Mouse (Mus musculus): ENCODE data around the gene Cmtm7. TPM values are rescaled to one million over a fixed set of nuclear protein-coding genes. Genes with fewer than 3 reads are reported as not detected.
A peak's percentile ranks its signal among the peaks of the same experiment; 100 is the strongest.

Cmtm7 gene
- total RNA-seq, 2 experiments from 2014 or later: 144 to 199 TPM

DNA sequence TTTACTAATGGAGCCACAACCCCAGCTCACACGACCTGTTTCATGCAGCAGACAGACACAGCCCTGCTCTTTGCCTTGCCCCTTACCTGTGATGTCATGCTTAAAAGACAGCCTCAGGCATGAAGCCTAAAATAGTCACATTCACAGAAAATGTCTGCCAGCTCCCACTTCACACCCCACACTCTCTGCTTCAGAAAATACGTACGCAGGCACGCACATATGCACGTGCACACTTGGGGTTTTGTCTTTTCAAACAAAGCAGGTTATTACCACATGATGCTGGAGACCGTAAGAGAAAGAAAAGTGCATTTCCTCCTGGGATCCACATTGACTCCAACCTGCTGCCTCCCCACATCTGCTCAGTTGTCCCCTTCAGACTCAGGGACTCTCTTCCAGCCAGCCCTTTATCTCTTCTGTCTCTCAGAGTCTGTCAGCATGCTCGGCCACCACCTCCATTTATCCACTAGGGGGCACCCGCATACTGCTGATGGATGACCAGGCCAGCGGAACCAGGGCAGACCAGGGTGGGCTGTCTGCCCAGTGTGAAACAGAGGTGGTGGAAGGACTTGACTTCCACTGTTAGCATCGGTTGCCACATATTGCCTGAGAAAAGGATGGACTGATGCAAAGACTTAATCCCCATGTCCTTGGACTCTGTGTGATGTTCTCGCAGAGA, 15.8 kb upstream of the Cmtm7 start:
- ATAC-seq (replicated peaks; ENCODE audit: low FRiP score, low TSS enrichment, poor library complexity, severe bottlenecking): peak; percentile 89

DNA sequence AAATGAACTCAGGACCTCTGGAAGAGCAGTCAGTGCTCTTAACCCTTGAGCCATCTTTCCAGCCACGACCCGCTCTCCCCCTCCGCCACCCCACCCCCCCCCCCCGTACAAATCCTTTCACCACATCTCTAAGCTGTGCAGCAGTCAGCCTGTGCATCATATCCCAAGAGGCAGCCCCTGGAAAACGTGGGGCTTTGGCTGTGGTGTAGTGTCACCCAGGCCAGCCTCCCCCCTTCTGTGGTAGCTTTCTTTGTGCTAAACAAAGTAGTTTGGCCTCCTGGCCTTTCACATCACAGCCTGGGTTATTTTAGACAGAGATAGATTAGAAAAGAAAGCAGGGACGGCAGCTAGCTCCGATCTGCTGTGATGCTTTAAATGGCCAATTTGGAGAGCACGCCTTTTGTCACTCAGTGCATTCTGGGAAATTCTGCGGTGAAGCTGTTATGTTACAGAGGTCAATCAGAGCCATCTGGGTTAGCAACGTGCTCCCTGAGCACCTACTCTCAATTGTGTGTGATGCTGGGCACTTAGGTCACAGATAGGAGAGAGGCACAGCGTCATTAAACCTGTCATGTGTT, 14.9 kb upstream of the Cmtm7 start:
- no peak for ATAC-seq (replicated peaks; ENCODE audit: low FRiP score, low TSS enrichment, poor library complexity, severe bottlenecking)

DNA sequence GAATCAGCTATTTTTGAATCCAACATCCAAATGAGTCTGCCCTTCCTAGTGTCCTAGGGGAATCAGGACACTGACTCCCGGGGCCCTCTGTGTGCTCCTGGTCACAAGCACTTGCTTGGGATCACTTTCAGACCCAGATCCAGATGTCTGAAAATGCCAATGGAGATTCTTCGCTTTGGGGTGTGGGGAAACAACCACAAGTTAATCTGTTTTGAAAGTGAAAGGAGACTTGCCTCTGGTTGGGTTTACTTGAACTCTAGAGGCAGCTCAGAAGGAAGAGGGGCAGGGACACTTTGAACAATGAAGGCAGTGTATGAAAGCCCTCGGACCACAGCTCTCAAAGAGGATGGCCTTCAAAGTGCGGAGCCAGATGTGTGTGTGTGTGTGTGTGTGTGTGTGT, 12.8 kb upstream of the Cmtm7 start:
- no peak for ATAC-seq (replicated peaks; ENCODE audit: low FRiP score, low TSS enrichment, poor library complexity, severe bottlenecking)

DNA sequence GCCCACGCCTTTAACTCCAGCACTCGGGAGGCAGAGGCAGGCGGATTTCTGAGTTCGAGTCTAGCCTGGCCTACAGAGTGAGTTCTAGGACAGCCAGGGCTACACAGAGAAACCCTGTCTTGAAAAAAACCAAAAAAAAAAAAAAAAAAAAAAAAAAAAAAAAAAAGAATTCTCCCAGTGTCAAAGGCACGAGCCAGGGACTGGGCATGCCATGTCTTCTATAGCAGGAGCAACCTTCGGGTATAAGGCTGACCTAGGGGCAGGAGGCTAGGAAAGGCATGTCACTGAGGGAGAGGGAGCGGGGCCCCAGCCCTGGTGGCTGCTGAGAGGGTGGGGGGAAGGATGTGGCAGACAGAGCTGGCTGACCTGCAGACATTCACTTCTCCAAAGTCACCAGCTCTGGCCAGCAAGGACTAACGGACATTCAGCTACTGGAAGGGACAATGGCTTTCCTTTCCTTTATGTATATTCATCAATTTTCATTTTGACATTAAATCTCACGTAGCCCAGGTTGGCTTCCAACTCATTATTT, 12.2 kb upstream of the Cmtm7 start:
- ATAC-seq (replicated peaks; ENCODE audit: low FRiP score, low TSS enrichment, poor library complexity, severe bottlenecking): no peak

DNA sequence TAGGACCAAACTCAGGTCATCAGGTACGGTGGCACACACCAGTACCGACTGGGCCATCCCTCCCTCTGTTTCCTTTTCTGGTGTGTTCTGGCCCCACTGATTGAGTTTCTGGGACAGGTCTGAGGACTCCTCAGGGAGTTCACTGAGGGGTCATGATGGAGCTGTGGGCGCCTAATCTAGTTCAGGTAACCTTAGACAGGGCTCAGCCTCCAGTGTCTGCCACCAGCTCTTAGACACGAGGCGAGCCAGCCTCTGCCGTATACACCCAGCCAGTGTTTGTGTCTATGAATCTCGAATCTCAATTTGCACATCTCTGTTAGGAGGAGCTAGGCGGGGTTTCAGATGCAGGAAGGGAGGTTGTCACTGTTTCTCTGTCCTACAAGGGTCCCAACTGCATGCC, 8.3 kb upstream of the Cmtm7 start:
- no peak for ATAC-seq (replicated peaks; ENCODE audit: low FRiP score, low TSS enrichment, poor library complexity, severe bottlenecking)

DNA sequence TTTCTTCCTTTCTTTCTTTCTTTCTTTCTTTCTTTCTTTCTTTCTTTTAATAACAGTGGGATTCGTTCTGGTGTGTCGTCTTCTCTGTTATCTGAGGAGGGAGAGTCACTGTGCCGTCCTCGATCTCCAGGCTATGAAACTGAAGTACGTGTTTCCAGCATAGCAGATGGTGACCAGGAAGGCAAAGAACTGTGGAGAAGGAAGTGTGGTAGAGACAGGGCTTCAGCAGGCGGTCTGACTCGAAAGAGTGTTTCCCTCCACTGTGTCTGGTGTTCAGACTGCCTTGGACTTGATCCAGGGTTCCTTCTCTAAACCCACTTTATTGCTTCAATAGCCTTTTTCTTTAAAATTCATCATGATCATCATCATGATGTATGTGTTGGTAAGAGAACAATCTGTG, 7.9 kb upstream of the Cmtm7 start:
- ATAC-seq (replicated peaks; ENCODE audit: low FRiP score, low TSS enrichment, poor library complexity, severe bottlenecking): no peak

DNA sequence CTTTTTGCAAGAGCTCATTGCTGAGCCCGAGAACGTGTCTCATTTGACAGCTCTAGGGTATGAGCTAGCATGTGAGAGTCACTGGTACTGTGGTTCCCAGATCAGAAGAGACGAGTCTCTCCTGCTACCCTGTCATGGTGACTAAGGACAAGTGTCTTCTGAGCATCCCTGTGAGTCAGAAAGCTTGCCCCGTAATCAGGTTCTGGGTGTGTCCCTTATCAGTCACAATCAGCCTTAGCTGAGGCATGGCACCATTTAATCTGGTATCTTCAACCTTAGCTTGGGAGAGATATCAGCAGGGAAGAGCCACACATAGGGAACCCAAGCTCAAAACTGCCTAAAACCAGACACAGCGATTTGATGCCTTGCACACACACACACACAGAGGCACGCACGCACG, 7.0 kb upstream of the Cmtm7 start:
- ATAC-seq (replicated peaks; ENCODE audit: low FRiP score, low TSS enrichment, poor library complexity, severe bottlenecking): peak; percentile 48

DNA sequence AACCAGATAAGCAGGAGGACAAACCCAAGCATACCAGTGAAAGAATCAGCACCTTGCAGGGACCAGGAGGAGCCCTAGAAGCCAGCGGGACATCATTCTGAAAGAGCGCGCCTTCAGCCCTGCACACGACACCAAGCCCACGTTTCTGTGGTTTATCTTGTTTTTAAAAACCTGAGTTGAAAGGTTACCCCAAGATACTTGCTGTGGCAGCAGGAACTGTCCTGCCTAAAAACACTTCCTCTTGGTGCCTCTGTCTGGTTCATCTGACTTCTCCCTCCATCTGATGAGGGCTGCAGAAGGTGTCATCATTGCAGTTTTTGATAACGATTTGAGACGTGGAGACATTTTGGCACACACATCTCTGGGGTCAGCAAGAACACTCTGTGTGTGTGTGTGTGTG, 6.1 kb upstream of the Cmtm7 start:
- peak; percentile 35; the same call in 1 of the 2 replicates for ATAC-seq (replicated peaks; ENCODE audit: low FRiP score, low TSS enrichment, poor library complexity, severe bottlenecking)

DNA sequence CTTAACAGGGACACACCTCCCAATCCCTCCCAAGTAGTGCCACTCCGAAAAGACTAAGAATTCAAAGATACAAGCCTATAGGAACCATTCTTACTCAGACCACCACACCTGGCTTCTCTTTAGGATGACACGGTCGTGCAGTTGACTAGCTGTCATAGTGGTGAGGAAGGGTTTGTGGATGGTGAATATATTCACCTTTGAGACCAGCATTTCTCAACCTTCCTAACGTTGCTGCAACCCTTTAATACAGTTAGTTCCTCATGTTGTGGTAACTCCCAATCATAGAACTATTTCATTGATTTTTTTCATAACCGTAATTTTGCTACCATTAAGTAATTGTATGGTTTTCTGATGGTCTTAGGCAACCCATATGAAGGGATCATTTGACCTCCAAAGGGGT, 5.5 kb upstream of the Cmtm7 start:
- no peak for ATAC-seq (replicated peaks; ENCODE audit: low FRiP score, low TSS enrichment, poor library complexity, severe bottlenecking)

DNA sequence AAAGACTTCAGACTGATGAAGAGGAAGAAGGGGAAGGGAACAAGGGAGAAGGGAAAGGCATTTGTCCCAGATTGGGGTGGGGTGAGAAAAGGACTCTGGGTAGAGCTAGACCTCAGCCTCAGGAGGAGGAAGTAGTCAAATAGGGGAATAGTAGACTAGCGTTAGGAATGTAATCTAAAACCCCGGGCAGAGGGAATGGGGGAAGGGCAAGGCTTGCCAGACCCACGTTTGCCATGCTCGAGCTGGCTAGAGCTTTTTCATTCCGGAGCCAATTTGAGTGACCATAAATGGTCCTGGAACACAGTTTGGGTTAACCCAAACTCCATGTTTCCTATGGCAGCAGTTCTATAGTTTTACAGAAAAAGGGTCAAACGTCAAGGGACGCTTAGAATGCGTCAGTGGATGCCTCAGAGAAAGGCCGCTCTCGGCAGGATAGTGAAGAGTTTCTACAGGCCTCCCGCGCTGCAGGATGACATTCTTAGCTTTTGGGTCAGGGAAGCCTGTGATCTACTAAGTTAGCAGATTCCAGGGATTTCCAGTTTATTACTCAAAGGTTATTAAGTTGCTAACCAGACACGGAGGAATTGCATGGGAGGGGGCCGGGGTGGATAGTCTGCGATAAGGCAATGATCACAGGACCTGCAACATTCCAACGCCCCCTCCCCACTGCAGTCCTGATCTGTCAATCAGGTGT, 3.9 kb upstream of the Cmtm7 start:
- no peak for ATAC-seq (replicated peaks; ENCODE audit: low FRiP score, low TSS enrichment, poor library complexity, severe bottlenecking)

DNA sequence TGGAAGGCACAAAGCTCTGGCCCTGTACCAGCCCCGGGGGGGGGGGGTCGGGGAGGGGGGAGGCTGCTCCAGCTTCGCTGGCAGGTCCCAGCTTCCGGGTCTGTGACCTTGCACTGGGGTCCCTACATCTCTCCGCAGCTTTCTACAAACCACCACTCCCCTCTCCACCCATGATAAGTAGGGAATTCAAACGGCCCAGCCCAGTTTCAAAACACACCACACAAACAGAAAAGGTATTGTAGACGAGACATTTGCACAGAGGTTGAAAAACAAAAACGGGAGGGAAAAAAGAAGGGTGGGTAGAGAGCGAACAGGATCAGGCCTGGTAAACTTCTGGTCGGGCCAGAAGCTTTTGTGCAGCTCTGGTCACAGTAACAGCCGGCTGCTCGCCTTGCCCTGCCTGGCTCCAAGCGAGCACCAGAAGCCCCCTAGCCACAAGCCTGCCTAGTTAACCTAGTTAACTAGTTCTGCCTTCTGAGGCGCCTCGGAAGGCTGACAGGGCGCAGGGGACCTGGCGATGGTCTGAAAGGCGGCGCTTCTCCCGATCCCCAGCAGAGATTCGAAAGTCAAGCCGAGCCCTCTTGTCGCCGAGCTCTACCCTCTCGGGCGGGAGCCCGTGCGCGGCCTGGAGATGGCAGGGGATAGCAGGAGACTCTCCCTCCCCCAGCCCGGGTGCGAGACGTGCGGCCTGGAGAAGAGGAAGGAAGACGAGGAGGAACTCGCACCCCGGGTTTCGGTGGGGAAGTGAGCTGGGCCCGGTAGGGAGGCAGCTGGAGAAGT, 720 bp downstream of the Cmtm7 start:
- ATAC-seq (replicated peaks; ENCODE audit: low FRiP score, low TSS enrichment, poor library complexity, severe bottlenecking): peak; percentile 45

DNA sequence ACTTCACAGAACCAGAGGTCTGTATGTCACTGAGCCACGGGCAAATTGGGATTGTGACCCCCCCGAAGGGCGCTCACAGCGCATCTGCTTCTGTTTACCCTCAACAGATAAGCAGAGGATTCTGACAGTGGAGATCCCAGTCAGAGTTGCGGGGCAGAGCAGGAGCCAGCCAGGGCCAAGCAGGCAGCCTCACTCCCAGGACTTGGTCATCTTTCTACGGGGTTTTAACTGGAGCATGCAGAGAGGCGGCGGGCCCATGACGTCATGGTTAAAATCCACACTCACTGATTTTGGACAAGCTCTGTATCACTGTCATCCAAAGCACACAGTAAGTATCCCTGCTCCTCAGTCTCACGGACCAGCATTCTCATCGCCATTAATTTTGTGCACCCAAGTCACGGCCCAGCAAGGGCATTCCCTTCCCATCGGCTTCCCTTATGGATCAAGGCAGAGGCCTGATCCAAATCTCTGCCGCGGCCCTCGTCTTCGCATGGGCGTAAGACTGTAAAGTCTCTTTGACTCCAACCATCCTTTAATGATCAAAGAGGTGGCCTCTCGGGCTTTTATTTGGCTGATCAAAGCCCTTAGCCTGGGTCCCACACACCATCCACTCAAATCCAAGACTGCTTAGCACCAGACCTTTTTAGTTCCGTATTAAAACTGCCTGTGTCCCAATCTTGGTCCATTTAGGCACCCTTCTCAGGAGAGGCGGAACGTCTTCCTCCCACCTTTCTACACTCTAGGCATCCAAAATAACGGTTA, 1.5 kb downstream of the Cmtm7 start:
- ATAC-seq (replicated peaks; ENCODE audit: low FRiP score, low TSS enrichment, poor library complexity, severe bottlenecking): peak; percentile 29; the same call in 1 of the 2 replicates

DNA sequence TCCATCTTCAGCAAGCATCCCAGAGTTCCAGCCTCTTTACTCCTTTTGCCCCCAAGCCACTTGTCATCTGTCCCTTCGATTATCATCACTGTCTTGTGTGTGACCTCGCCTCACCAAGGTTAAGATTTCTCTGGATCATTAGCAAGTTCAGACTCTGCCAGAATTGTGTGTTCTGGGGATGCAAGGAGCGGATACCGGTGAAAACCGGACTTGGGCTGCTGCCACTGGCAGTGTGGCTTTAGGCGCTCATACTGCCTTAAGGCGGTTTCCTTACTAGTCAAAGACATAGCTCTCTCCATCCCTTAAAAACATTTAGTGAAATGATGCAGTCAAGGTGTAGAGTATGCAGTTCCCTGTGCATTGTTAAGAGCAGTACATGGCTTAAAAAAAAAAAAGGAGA, 2.8 kb downstream of the Cmtm7 start:
- ATAC-seq (replicated peaks; ENCODE audit: low FRiP score, low TSS enrichment, poor library complexity, severe bottlenecking): no peak

DNA sequence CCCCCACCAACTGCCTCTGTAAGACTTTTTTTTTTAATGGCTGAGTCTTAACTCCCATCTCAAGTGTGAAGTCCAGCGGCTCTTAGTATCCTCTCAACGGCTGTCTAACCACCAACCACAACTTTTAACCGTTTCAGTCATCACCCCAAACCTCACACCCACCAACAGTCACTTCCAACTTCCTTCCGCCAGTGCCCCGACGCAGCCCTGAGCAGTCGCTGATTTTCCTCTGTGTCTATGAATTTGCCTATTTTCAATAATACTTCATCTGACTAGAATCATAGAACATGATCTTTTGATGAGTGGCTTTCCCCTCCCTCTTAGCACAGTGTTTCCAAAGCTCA, 3.6 kb downstream of the Cmtm7 start:
- ATAC-seq (replicated peaks; ENCODE audit: low FRiP score, low TSS enrichment, poor library complexity, severe bottlenecking): no peak

DNA sequence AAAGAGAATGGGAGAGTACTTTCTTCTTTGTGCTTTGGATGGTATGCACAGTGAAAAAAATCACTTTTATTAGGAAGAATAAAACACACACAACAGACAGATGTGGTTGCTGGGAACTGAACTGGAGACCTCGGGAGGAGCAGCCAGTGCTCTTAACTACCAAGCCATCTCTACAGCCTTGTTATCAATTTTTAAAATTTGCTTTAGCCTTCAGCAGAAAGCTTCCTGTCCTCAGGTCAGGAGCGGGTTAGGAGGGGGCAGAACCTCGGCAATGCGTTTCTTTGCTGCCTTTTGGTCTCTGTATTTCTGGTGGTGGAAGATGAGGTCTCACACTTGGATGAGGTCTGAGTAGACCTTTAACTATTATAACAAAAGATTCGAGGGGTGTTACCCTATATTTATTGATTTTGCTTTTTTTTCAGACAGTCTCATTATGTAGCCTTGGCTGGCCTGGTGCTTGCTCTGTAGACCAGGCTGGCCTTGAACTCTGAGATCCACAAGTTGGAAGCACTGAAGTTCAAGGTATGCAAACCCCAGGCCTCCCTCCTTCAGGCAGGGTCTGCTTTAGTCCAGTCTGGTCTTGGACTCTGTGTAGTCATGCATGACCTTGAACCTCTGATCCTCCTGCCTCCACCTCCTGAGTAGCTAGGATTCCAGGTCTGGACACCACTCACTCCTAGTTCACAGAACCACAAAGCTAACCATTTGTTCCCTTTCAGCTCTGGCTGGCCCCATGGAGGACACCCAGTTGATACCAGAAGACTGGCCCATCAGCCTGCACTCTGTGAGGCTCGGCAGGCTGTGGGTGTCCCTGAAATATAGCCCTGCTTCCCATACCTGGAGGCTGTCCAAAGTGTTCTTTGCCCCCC, 4.2 kb downstream of the Cmtm7 start:
- ATAC-seq (replicated peaks; ENCODE audit: low FRiP score, low TSS enrichment, poor library complexity, severe bottlenecking): no peak

DNA sequence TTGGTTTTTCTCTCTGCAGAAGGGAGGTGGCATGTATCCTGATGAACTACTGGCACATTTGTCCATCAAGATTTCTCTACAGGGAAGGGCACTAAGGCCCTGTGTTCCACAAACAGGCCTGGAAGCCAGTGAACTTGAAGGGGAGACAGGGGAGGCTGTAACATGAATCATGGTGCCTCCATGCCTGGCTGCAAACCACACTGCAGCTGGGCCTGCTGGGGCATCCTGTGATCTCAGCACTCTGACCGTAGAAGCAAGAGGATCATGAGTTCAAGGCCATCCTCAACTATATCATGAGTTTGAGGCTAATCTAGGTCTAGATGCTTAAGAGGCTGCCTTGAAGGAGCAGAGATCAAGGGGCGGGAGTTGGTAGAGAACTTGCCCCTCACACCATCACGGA, 5.3 kb downstream of the Cmtm7 start:
- no peak for ATAC-seq (replicated peaks; ENCODE audit: low FRiP score, low TSS enrichment, poor library complexity, severe bottlenecking)

DNA sequence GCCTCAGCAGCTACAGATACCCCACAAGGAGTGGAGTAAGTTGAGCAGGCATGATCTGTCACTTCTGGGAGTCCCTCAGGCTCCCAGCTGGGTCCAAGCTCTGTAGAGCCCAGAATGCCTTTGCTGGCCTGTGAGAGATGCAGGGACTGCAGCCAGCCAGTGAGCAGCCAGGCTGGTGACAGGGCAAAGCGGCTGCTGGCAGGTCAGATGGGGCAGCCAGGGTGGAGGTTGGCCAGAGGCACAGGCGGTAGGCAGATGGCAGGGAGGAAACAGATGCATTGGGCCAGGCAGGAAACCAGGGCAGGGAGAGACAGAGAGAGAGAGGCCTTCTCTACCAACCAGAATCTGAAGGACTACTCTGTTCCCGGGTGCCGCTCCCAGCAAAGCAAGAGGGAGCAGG, 6.4 kb downstream of the Cmtm7 start:
- peak; percentile 60 for ATAC-seq (replicated peaks; ENCODE audit: low FRiP score, low TSS enrichment, poor library complexity, severe bottlenecking)

DNA sequence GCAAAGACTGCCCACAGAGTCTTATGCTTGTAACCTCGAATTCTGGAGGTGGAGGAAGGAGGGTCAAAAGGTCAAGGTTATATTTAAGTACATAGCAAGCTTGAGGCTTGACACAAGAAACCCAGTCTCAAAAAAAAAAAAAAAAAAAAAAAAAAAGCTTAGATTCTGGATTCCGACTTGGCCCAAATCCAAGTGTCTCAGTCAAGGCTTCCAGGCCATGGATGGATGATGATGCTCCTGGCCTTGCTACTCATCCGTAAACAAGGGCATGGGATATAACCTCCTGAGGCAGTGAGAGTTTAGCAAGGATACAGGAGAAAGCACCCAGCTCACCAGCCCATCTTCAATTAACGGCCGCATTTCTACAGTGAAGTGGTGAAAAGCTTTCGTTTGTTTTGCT, 7.0 kb downstream of the Cmtm7 start:
- ATAC-seq (replicated peaks; ENCODE audit: low FRiP score, low TSS enrichment, poor library complexity, severe bottlenecking): no peak

DNA sequence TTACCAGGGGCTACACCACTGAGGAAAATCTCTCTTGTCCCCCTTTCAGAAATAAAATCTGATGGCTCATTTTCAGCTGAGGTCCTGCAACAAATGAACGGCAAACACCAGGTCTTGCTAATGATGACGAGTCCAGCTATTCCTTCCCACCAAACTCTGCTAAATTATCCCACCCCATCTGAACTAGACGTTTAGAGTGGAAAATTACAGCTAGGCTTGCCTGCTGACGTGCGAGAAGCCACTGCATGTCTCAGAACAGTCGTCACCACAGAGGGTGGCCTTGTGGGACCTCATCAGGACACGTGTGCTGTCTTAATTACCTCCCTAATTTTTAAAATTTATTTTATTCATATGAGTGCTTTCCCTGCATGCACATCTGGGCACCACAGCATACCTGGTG, 10.1 kb downstream of the Cmtm7 start:
- ATAC-seq (replicated peaks; ENCODE audit: low FRiP score, low TSS enrichment, poor library complexity, severe bottlenecking): no peak
